Mouse (Mus musculus) yolk sac, embryonic 10.5 days (tissue): ENCODE results near the gene Emilin1.

Experiments
- DNase-seq: peaks from one replicate; pipeline ENCODE4 v3.0.0-alpha.2; 2017; ENCODE audit warnings: low spot score

Gene Emilin1

DNA sequence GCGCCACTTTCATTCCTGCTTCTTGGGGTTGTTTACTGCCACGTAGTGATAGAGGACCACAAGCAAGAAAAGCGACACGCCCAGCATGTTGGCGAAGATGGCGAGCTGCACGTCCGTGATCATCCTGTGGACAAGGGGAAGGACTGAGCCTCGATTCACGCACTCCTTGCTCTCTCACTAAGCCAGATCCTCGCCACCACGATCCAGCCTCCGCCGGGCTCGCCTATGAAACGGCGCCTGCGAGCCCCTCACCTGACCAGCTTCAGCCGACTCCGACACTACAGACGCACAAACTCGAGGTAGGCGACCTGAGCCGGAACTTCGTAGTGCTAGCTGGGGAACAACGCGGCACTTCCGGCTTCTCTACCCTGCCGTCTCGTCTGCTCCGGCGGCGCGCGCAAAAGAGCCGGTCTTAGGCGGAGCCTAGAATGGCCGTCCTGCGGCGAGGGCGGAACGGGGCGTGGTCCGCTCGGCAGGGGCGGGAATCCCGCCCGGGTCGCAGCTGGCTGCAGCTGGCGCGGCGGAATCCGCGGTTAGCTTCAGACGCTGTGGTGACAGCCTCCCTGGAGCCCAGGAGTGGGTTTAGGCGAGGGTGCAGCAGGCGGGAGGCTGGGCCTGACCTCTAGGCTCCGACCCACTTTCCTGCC lies 5.7 kb upstream of the Emilin1 start, which contains the start of gene Ost4:
TSS of gene Ost4 (minus strand) at position 376 of the 647 bp plus-strand sequence.
- peak; percentile 98 for DNase-seq

- DNase-seq: peak; percentile 57
Observed at GRCm38 (mm10) chr5:30908426-30909299, 4.5 kb upstream of the Emilin1 start.

DNA sequence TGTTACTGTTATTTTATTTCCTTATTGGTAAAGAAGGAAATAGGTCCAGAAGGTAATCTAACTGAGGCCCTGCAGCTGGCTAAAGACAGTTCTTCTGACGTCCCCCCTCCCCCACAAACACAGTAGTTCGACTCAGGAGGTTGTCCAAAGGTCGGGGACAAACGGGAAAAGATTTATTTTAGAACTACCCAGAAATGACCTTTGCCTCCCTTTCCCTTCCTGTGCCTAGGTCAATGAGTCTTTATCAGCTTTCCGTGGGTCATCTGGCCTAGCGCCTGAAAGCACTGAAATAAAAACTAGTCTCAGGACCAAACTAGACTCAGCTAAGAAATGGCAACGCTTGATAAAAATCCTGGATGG lies 3.9 kb upstream of the Emilin1 start:
- peak; percentile 85 for DNase-seq

GRCm38 (mm10) chr5:30909863-30910262 lies 3.3 kb upstream of the Emilin1 start:
- no peak for DNase-seq

- no peak for DNase-seq
Observed at GRCm38 (mm10) chr5:30910481-30910880, 2.7 kb upstream of the Emilin1 start.

DNA sequence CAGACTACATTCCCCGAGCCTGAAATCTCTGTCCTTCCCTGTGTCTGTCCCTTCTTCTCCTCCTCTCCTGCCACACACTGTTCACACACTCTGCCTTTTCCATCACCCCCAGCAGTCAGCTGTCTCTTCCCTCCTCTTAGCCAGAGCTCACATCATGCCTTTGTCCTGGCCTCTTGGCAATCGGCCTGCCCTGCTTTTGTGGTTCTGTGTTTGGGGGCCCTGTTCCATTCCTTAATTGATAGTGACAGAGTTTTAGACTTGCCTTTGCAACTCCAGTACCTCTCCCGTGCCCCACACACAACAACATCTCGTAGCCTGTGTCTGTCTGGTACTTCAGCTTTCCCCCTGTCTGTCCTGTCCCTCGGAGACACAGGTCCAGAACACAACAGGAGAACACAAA lies 1.0 kb upstream of the Emilin1 start:
- DNase-seq: no peak

DNA sequence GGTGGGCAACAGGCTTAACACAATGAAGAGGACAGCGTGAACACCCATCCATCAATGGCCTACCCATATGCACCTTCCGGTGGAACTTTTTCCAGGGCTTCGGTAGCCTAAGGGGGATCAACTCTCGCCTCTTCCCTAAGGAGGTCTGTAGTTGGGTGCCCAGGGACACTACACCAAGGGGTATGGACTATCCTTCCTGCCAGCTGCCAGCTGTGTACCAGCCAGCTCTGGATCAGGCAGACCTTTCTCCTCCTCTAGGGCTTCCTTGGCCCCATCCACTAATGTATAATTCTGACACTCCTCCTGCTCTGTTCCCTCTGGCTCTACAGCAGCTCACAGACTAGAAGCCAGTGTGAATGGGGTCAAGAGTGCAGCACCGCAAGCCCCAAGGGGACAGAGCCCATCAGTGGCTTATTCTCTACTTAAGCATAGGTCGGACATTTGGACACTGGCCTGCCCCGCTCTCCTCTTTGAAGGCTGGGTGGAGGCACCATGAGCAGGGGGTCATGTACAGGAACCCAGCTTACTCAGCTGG lies 966 bp downstream of the Emilin1 start:
- DNase-seq: peak; percentile 25

DNA sequence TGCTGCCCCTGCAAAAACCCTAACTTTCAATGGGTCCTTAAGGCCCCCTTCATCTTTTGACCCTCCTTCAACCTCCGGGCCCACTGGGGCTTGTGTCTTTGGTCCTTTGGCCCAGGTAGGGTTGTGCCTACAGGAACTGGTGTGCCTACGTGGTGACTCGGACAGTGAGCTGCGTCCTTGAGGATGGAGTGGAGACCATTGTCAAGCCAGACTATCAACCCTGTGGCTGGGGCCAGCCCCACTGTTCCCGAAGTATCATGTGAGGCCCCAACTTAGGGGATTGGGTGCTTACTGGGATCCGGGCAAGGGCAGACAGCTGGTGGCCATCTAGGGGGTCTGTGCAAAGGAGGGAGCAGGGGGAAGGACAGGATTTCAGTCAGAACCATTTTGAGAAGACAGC lies 1.6 kb downstream of the Emilin1 start:
- no peak for DNase-seq

DNA sequence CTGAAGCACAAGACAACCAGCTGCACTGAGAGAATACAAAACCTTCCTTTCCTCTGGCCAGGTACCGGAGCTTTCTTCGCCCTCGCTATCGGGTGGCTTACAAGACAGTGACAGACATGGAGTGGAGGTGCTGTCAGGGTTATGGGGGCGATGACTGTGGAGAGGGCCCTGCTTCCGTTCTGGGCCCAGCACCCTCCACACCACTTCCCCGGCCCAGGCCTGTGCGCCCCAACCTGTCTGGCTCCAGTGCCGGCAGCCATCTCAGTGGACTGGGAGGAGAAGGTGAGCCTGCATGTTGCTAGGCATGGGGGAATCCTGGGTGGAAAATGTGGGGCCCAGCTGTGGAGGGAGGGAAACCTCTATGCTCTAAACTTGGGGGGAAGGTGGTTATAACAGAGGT lies 2.3 kb downstream of the Emilin1 start:
- DNase-seq: no peak

DNA sequence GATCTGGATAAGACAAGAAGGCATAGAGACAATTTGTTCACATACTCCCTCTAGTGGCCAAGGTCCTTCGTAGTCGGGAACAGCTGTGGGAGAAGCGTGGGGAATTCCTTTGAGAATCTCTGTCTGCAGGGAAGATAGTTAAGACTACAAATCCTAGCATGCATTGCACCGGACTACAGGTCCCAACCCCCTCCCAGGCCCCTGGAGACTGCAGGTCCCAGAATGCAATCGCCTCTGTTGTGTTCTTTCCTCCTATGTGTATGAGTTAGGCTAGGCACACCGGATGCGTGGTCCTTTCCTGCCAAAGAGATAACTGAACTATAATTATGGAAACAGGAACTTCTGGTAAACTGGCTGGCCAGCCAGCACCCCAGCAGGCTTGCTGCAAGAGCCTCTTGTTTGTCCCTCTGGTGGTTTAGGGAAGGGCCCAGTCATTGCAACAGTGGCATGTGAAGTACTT lies 2.8 kb downstream of the Emilin1 start:
- peak; percentile 92 for DNase-seq

DNA sequence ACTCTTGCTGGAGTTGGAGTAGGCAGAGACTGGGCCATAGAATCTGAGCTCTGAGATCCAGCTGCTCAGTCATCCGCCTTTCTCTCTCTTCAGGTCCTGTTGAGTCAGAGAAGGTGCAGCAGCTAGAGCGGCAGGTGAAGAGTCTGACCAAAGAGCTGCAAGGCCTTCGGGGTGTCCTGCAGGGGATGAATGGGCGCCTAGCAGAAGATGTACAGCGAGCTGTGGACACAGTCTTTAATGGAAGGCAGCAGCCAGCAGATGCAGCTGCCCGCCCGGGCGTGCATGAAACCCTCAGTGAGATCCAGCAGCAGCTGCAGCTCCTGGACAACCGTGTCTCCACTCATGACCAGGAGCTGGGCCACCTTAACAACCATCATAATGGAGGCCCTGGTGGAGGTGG lies 3.6 kb downstream of the Emilin1 start:
- DNase-seq: no peak

GRCm38 (mm10) chr5:30917348-30917747 lies 4.1 kb downstream of the Emilin1 start:
- no peak for DNase-seq

- DNase-seq: no peak
Observed at GRCm38 (mm10) chr5:30917891-30918670, 4.9 kb downstream of the Emilin1 start.

- DNase-seq: no peak
Observed at GRCm38 (mm10) chr5:30918691-30919090, 5.5 kb downstream of the Emilin1 start.

DNA sequence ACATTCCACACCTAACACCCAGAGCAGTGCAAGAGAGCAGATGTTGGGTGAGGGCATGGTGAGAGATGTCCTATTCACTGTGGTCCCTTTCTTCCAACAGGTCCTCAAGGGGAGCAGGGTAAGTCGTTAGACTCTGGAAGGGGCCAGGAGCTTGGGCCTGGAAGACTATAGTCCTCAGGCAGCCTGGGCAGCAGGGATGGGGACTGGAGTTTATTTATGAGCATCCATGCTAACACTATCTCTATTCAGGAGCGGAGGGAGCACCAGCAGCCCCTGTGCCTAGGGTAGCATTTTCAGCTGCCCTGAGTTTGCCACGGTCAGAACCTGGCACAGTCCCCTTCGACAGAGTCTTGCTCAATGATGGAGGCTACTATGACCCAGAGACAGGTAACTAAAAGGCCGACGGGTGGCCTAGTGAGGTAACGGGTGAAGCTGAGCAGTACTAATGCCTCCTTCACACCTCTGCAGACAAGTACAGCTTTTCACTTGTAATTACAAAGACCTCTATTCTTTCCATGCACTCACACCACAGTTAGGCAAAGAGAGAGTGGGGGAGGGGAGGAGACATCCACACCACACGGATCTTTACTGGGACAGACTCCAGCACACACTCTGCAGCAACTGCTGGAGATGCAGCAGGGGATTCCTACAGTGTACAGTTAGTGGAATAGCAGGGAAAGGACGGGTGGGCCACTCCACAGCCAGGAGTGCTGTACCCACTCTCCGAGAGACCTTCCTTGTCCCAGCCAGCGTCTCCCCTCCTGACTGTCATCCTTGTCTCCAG lies 6.8 kb downstream of the Emilin1 start:
- no peak for DNase-seq

DNA sequence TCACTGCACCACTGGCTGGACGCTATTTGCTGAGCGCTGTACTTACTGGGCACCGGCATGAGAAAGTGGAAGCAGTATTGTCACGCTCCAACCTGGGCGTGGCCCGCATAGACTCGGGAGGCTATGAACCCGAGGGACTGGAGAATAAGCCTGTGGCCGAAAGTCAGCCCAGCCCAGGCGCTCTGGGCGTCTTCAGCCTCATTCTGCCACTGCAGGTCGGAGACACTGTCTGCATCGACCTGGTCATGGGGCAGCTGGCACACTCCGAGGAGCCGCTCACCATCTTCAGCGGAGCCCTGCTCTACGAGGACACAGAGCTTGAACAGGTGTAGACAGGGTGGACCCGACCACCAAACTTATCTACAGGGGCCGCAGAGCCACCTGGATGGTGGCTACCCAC lies 7.4 kb downstream of the Emilin1 start:
- no peak for DNase-seq

- DNase-seq: peak; percentile 95
Observed at GRCm38 (mm10) chr5:30921256-30922033, 8.2 kb downstream of the Emilin1 start, which contains the start of gene Khk. TSS of gene Khk (plus strand) at chr5:30921431.

DNA sequence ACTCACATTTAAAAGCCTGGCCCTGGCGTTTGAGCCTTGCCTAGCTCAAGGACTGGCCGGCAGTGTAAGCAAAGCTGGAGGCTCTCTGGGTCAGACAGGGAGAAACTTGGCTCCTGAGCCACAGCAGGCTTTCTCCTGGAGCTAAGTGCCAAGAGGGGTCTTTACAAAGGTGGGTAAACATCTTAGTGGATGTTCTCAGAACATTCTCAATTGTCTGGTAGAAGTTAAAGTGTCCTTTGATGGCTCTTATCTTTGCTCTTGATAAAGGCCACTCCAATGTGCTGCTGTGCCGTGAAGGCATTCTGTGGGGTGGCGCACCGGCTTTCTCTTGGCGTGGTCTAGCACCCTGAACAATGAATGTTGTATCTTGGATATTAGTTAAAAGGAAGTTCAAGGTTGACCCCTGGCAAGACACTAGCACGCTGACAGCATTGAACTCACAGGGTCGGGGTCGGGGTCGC lies 9.4 kb downstream of the Emilin1 start:
- DNase-seq: no peak

DNA sequence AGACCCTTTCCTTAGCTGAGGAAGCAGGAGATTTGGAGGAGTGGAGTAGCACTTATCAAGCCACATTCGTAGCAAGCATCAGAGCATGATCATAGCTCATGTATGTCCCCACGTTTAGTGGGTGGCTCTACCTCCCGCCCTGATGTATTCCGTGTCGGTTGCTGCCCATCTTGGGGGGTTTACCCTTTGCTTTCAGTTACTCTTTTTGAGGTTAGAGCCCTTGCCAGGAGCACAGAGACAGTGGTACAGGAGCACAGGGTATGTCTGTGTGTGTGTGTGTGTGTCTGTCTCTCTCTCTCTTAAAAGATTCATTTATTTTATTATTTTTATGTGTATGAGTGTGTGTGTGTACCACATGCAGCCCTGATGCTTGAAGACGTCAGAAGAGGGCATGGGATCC lies 9.9 kb downstream of the Emilin1 start:
- no peak for DNase-seq

GRCm38 (mm10) chr5:30924614-30925013 lies 11.4 kb downstream of the Emilin1 start:
- DNase-seq: no peak

GRCm38 (mm10) chr5:30925217-30925616 lies 12.0 kb downstream of the Emilin1 start:
- no peak for DNase-seq
